Mouse (Mus musculus) cortical plate, adult 2 months (tissue): ENCODE measurements at regions not wholly inside any gene's neighbourhood (a gene's known extent, or its start where the extent isn't known, plus 50 kb on each side); places are given as distances from the start of the nearest gene placed in this dataset.

Experiments
- CTCF ChIP-seq: fragments of 200-500 bp; IDR thresholded peaks from 2 replicates; pipeline ENCODE4 v1.5.1; 2011; ENCODE audit warnings: mild to moderate bottlenecking, control low read depth, low read length; ENCODE audit not compliant: insufficient read depth; ENCODE audit errors: extremely low read depth
- POLR2A ChIP-seq: fragments of 200-500 bp; IDR thresholded peaks from 2 replicates; pipeline ENCODE4 v1.6.1; 2011; ENCODE audit warnings: mild to moderate bottlenecking, low read length, control low read depth; ENCODE audit not compliant: insufficient read depth; ENCODE audit errors: extremely low read depth

DNA sequence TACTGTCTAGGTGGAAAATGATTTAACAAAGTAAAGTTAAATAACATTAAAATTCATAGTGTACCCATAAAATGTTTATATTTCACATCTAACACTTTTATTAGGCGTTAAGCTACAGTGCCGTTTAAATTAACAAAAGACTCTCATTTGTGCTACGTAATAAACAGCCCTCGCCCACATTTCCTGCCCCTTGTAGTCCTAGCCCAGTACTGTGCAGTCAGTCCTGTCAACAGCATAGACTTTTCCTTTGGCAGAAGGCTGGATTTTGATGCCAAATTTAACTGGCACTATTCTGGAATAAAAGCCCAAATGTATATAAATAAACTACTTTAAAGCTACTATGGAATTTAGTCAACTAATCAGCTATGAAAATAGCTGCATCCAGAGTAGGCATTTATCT lies 247.3 kb downstream of the Gm765 start:
- TF ChIP-seq POLR2A, result no peak
- no peak for TF ChIP-seq CTCF
